Mouse (Mus musculus) colon, adult 2 months (tissue): ENCODE measurements around the gene Olfr895. TPM values are rescaled to one million over a fixed set of nuclear protein-coding genes. Genes with fewer than 3 reads are reported as not detected.

Experiments used
- polyA plus RNA-seq: library from polyadenylated mRNA; depleted of rRNA; stranded (reverse); fragments of >200 nt; gene quantifications from 2 replicates; pipeline ENCODE4 v1.2.3, GENCODE M21; 2012; rRNA removed

Gene Olfr895
- not detected in 2 replicates for polyA plus RNA-seq

DNA sequence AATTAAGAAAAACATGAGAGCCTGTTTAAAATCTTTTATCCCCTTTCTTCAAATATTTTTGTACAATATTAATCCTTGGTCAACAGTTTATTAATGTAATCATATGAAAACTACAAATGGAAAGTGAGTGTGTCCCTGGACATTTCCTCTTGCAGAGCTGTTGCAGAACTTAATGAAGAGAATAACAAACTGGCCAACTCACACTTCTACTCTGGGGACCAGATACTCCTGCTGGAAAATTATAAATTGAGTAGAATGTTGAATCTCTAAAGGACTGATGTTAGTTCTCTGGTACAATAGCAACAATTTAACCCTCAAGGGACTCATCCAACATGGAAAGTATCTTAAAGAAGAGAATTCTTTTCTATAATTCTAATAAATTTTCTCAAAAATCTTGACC is at the start of gene Olfr895:
Olfr895 (plus strand) TSS at position 301 of the 400 bp plus-strand sequence.

DNA sequence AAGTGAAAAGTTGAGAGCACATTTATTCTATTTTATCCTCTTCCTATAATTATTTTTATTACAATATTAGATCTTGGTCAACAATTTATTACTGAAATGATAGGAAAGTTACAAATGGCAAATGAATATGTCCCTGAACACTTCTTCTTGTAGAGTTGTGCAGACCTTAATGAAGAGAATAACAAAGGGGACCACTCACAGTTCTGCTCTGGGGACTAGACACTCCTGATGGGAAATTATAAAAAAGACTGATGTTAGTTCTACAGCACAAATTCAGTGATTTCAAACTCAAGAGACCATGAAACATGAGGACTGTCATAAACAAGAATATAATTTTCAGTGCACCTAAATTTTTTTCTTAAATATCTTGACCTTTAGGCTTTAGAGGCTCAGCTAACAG is 15.2 kb upstream of the Olfr895 start, which contains the start of gene Olfr143:
Olfr143 (plus strand) TSS at position 301 of the 400 bp plus-strand sequence.

DNA sequence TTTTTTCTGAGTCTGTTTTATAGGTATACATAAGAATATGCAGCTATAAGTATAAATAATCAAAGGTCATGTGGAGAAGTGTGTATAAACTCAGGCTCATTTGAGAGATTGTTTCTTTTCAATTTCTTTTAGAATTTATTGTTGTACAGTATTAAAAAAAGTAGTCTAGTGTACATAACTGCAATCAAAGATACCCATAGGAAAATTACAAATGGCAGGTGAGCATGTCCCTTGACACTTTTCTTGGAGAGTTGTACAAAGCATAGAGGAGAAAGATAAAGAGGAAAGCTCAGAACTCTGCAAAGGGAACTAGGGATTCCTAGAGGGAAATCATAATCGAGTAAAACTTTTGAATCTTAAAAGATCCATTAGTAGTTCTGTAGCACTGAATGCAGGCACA is 23.2 kb downstream of the Olfr895 start, which contains the start of gene Olfr896-ps1:
Olfr896-ps1 (plus strand) TSS at position 301 of the 400 bp plus-strand sequence.

Other genes starting within 250 kb of the Olfr895 start
- gene Olfr883, start 242.0 kb upstream of the Olfr895 start, polyA plus RNA-seq = not detected in 2 replicates
- gene Olfr884, start 221.3 kb upstream of the Olfr895 start, polyA plus RNA-seq = not detected in 2 replicates
- gene Olfr885, start 206.5 kb upstream of the Olfr895 start, polyA plus RNA-seq = not detected in 2 replicates
- not detected in 2 replicates for gene Olfr887, start 183.8 kb upstream of the Olfr895 start, polyA plus RNA-seq
- gene Olfr888, start 159.7 kb upstream of the Olfr895 start, polyA plus RNA-seq = not detected in 2 replicates
- not detected in 2 replicates for gene Olfr889, start 152.7 kb upstream of the Olfr895 start, polyA plus RNA-seq
- not detected in 2 replicates for gene Olfr890, start 125.3 kb upstream of the Olfr895 start, polyA plus RNA-seq
- not detected in 2 replicates for gene Olfr891, start 87.0 kb upstream of the Olfr895 start, polyA plus RNA-seq
- not detected in 2 replicates for gene Olfr893, start 59.5 kb upstream of the Olfr895 start, polyA plus RNA-seq
- not detected in 2 replicates for gene Olfr894, start 49.8 kb upstream of the Olfr895 start, polyA plus RNA-seq
- not detected in 2 replicates for gene Olfr143, start 15.1 kb upstream of the Olfr895 start, polyA plus RNA-seq
- not detected in 2 replicates for gene Olfr896-ps1, start 23.3 kb downstream of the Olfr895 start, polyA plus RNA-seq
- gene Olfr25, start 61.2 kb downstream of the Olfr895 start, polyA plus RNA-seq = not detected in 2 replicates
- not detected in 2 replicates for gene Olfr898, start 80.6 kb downstream of the Olfr895 start, polyA plus RNA-seq
- not detected in 2 replicates for gene Olfr250, start 99.0 kb downstream of the Olfr895 start, polyA plus RNA-seq
- not detected in 2 replicates for gene Olfr251, start 109.2 kb downstream of the Olfr895 start, polyA plus RNA-seq
- gene Olfr147, start 133.8 kb downstream of the Olfr895 start, polyA plus RNA-seq = not detected in 2 replicates
- not detected in 2 replicates for gene Olfr901, start 161.6 kb downstream of the Olfr895 start, polyA plus RNA-seq
- not detected in 2 replicates for gene Olfr902, start 179.8 kb downstream of the Olfr895 start, polyA plus RNA-seq
- not detected in 2 replicates for gene Olfr904, start 195.3 kb downstream of the Olfr895 start, polyA plus RNA-seq
- gene Olfr905, start 203.3 kb downstream of the Olfr895 start, polyA plus RNA-seq = not detected in 2 replicates
- not detected in 2 replicates for gene Olfr906, start 219.2 kb downstream of the Olfr895 start, polyA plus RNA-seq
- gene Olfr907, start 227.9 kb downstream of the Olfr895 start, polyA plus RNA-seq = not detected in 2 replicates